Mouse (Mus musculus): ENCODE data around the gene Mllt11.

DNA sequence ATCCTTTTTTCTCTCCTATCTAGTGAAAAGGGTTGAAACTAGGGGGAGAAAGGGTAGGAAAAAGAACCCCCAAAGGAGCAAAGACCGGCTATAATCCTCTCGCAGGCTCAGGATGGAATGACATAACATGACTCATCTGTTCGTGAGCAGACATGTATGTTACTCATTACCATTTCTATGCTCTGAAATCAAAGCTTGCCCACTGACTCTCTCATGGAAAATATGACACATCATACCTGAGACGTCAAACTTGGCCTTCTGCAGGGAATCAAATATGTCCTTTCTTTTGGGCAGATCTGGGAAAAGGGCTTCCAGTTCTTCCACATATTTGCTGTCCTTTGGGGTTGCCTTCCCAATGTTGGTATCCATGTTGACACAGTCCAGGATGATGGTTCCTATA lies 30.0 kb upstream of the Mllt11 start:
- TF ChIP-seq CTCF (IDR thresholded peaks at IDR 0.05; ENCODE audit: low read depth) (no peak), EP300 (optimal IDR thresholded peaks at IDR 0.05) (no peak)
